Mouse (Mus musculus) heart, embryonic 13.5 days (tissue): ENCODE data around the gene Clasp2. TPM values are rescaled to one million over a fixed set of nuclear protein-coding genes. Genes with fewer than 3 reads are reported as not detected.
"Not testable (repeated sequence)": the region's sequence is repeated elsewhere in the genome, so short reads cannot be mapped to it uniquely, and the experiment has no call there.

Experiments used
- ATAC-seq: fragments of 200-750 bp; cut with Nextera tagmentation; 2 replicates; pipeline ENCODE4 v1.8.0; 2017; ENCODE audit warnings: moderate TSS enrichment; ENCODE audit not compliant: insufficient number of reproducible peaks, low FRiP score, low TSS enrichment; ENCODE audit errors: extremely low read depth
- H3K27ac ChIP-seq: fragments of 300-500 bp; sonication (generic); replicated peaks from 2 replicates; pipeline ENCODE4 v1.5.1; 2015; ENCODE audit warnings: moderate library complexity, mild to moderate bottlenecking, inconsistent platforms
- H3K27me3 ChIP-seq: fragments of 300-500 bp; sonication (generic); replicated peaks from 2 replicates; pipeline ENCODE4 v1.6.1; 2015; ENCODE audit warnings: mild to moderate bottlenecking, inconsistent platforms
- H3K36me3 ChIP-seq: fragments of 300-500 bp; sonication (generic); 2 replicates; pipeline ENCODE4 v1.6.1; 2015; ENCODE audit warnings: mild to moderate bottlenecking, inconsistent platforms
- H3K4me1 ChIP-seq: fragments of 300-500 bp; sonication (generic); 2 replicates; pipeline ENCODE4 v1.6.1; 2015; ENCODE audit warnings: inconsistent platforms
- H3K4me2 ChIP-seq: fragments of 300-500 bp; sonication (generic); 2 replicates; pipeline ENCODE4 v1.6.1; 2015; ENCODE audit warnings: inconsistent platforms, mild to moderate bottlenecking, moderate library complexity
- H3K4me3 ChIP-seq: fragments of 300-500 bp; sonication (generic); 2 replicates; pipeline ENCODE4 v1.5.1; 2015; ENCODE audit warnings: moderate library complexity, mild to moderate bottlenecking, inconsistent platforms
- H3K9ac ChIP-seq: fragments of 300-500 bp; sonication (generic); 2 replicates; pipeline ENCODE4 v1.6.1; 2015; ENCODE audit warnings: inconsistent platforms, mild to moderate bottlenecking, moderate library complexity
- H3K9me3 ChIP-seq: fragments of 300-500 bp; sonication (generic); 2 replicates; pipeline ENCODE4 v1.6.1; 2016; ENCODE audit warnings: inconsistent platforms
- WGBS: fragments of 180-500 bp; shearing (Covaris S2); methylation state at CpG from one replicate; pipeline ENCODE4 v1.1.7; 2015; ENCODE audit warnings: mixed read lengths; 5-methylcytosine and 5-hydroxymethylcytosine counted together
- polyA plus RNA-seq: library from polyadenylated mRNA; unstranded; fragments of >200 nt; fragmentation: Nextera tagmentation; extraction: Ambion mirVana; gene quantifications from 2 replicates; pipeline ENCODE4 v1.2.1, GENCODE M21; 2015

The Clasp2 gene
- 20.3 and 21.0 TPM in 2 replicates for polyA plus RNA-seq

GRCm38 (mm10) chr9:113741108-113741636 is at the start of gene Clasp2:
TSS of gene Clasp2 (plus strand) at chr9:113741473.
- peak; percentile 90 for ATAC-seq
- Histone ChIP-seq H3K36me3 (no peaks in the 10 kb centered on the region), H3K27me3 (no peaks in the 10 kb centered on the region), H3K27ac (peak within 1 kb of the TSS; percentile 79), H3K9me3 (no peaks in the 10 kb centered on the region), H3K4me2 (peak within 1 kb of the TSS; percentile 100), H3K4me1 (peaks cover 29% of the 10 kb centered on the region), H3K9ac (peak within 1 kb of the TSS; percentile 93), H3K4me3 (peak within 1 kb of the TSS; percentile 85)
- under 1% methylated on average over 62 of the region's 63 CpGs for WGBS

- H3K27me3 ChIP-seq: no peaks in the 10 kb centered on the region
- H3K4me3 ChIP-seq: no peak overlapping the region
- H3K4me1 ChIP-seq: peaks cover 39% of the 10 kb centered on the region
- H3K4me2 ChIP-seq: no peak overlapping the region
- peaks cover 30% of the 10 kb centered on the region for H3K36me3 ChIP-seq
- H3K9me3 ChIP-seq: no peaks in the 10 kb centered on the region
- peak overlapping the region; percentile 52 for H3K27ac ChIP-seq
- ATAC-seq: no peak
- H3K9ac ChIP-seq: no peak overlapping the region
- WGBS: 79% methylated on average over 5 of the region's 5 CpGs
Observed at GRCm38 (mm10) chr9:113701441-113702160, 39.7 kb upstream of the Clasp2 start.

GRCm38 (mm10) chr9:113706108-113706507 is 35.2 kb upstream of the Clasp2 start:
- WGBS: 67% methylated on average over 2 of the region's 2 CpGs
- Histone ChIP-seq H3K9ac (peak overlapping the region; percentile 95), H3K4me1 (peaks cover 38% of the 10 kb centered on the region), H3K4me2 (peak overlapping the region; percentile 81), H3K4me3 (peak overlapping the region; percentile 83), H3K27me3 (no peaks in the 10 kb centered on the region), H3K27ac (no peak overlapping the region), H3K9me3 (no peaks in the 10 kb centered on the region), H3K36me3 (no peaks in the 10 kb centered on the region)
- ATAC-seq: no peak

GRCm38 (mm10) chr9:113706841-113707240 is 34.4 kb upstream of the Clasp2 start:
- Histone ChIP-seq H3K4me1 (peaks cover 31% of the 10 kb centered on the region), H3K27me3 (0 out of 2 replicates have a peak, but pooled peaks cover under 1% of the 10 kb centered on the region), H3K27ac (peak overlapping the region; percentile 97; the same call in 1 of the 2 replicates), H3K9me3 (no peaks in the 10 kb centered on the region), H3K9ac (peak overlapping the region; percentile 95), H3K4me3 (peak overlapping the region; percentile 83), H3K36me3 (no peaks in the 10 kb centered on the region), H3K4me2 (peak overlapping the region; percentile 81)
- ATAC-seq: no peak
- 34% methylated on average over 9 of the region's 9 CpGs for WGBS

- WGBS: under 1% methylated on average over 77 of the region's 77 CpGs
- ATAC-seq: peak; percentile 86
- H3K4me1 ChIP-seq: peaks cover 29% of the 10 kb centered on the region
- H3K36me3 ChIP-seq: no peaks in the 10 kb centered on the region
- H3K27ac ChIP-seq: peak within 1 kb of the TSS; percentile 97
- H3K9ac ChIP-seq: peak within 1 kb of the TSS; percentile 95
- peak within 1 kb of the TSS; percentile 83 for H3K4me3 ChIP-seq
- 0 out of 2 replicates have a peak, but pooled peaks cover 8% of the 10 kb centered on the region for H3K27me3 ChIP-seq
- H3K4me2 ChIP-seq: peak within 1 kb of the TSS; percentile 81
- no peaks in the 10 kb centered on the region for H3K9me3 ChIP-seq
Observed at GRCm38 (mm10) chr9:113707481-113708360, 33.6 kb upstream of the Clasp2 start, which contains the start of gene Pdcd6ip. TSS of gene Pdcd6ip (minus strand) at chr9:113708259.

- peak overlapping the region; percentile 97 for H3K27ac ChIP-seq
- peak overlapping the region; percentile 81 for H3K4me2 ChIP-seq
- 53% methylated on average over 19 of the region's 19 CpGs for WGBS
- peak overlapping the region; percentile 83 for H3K4me3 ChIP-seq
- 0 out of 2 replicates have a peak, but pooled peaks cover 8% of the 10 kb centered on the region for H3K27me3 ChIP-seq
- H3K4me1 ChIP-seq: peaks cover 29% of the 10 kb centered on the region
- H3K9ac ChIP-seq: peak overlapping the region; percentile 95
- H3K36me3 ChIP-seq: no peaks in the 10 kb centered on the region
- no peak for ATAC-seq
- no peaks in the 10 kb centered on the region for H3K9me3 ChIP-seq
Observed at GRCm38 (mm10) chr9:113708361-113709280, 32.7 kb upstream of the Clasp2 start.

GRCm38 (mm10) chr9:113710871-113711270 is 30.4 kb upstream of the Clasp2 start:
- Histone ChIP-seq H3K4me3 (no peak overlapping the region), H3K4me2 (no peak overlapping the region), H3K27me3 (0 out of 2 replicates have a peak, but pooled peaks cover 8% of the 10 kb centered on the region), H3K27ac (no peak overlapping the region), H3K4me1 (peaks cover 14% of the 10 kb centered on the region), H3K36me3 (no peaks in the 10 kb centered on the region), H3K9ac (no peak overlapping the region), H3K9me3 (no peaks in the 10 kb centered on the region)
- WGBS: 77% methylated on average over 12 of the region's 12 CpGs
- no peak for ATAC-seq

- Histone ChIP-seq H3K36me3 (no peaks in the 10 kb centered on the region), H3K27ac (no peak overlapping the region), H3K4me3 (no peak overlapping the region), H3K4me2 (no peak overlapping the region), H3K27me3 (no peaks in the 10 kb centered on the region), H3K4me1 (no peaks in the 10 kb centered on the region), H3K9me3 (no peaks in the 10 kb centered on the region), H3K9ac (no peak overlapping the region)
- 40% methylated on average over 5 of the region's 5 CpGs for WGBS
- no peak for ATAC-seq
Observed at GRCm38 (mm10) chr9:113719063-113719462, 22.2 kb upstream of the Clasp2 start.

- H3K4me1 ChIP-seq: no peaks in the 10 kb centered on the region
- no peak overlapping the region for H3K4me2 ChIP-seq
- 79% methylated on average over 15 of the region's 15 CpGs for WGBS
- no peak overlapping the region for H3K9ac ChIP-seq
- no peaks in the 10 kb centered on the region for H3K36me3 ChIP-seq
- no peak for ATAC-seq
- H3K27ac ChIP-seq: no peak overlapping the region
- no peak overlapping the region for H3K4me3 ChIP-seq
- no peaks in the 10 kb centered on the region for H3K9me3 ChIP-seq
- H3K27me3 ChIP-seq: no peaks in the 10 kb centered on the region
Observed at GRCm38 (mm10) chr9:113724646-113725045, 16.6 kb upstream of the Clasp2 start.

- not testable (repeated sequence) for H3K4me1 ChIP-seq, H3K4me2 ChIP-seq, H3K9ac ChIP-seq, H3K27ac ChIP-seq, H3K36me3 ChIP-seq, H3K9me3 ChIP-seq, H3K4me3 ChIP-seq, H3K27me3 ChIP-seq, ATAC-seq
- WGBS: 80% methylated on average over 5 of the region's 5 CpGs
Observed at GRCm38 (mm10) chr9:113725609-113726008, 15.7 kb upstream of the Clasp2 start.
